Mouse (Mus musculus) mature B cell (primary cell): ENCODE measurements around the gene Pde4dip.

Source experiments
- in situ Hi-C: fragments of 300-500 bp; cut with MboI; formaldehyde crosslinking; loops from 2 replicates; pipeline ENCODE4 v1.14.3; 2019

Pde4dip gene

GRCm38 (mm10) chr3:97802297-97802696 lies 86.2 kb downstream of the Pde4dip start:
- in situ Hi-C loops = no loop called here

- in situ Hi-C loops = no loop called here
Measured at GRCm38 (mm10) chr3:97801178-97801699, 87.3 kb downstream of the Pde4dip start.

- in situ Hi-C loops = no loop called here
Measured at GRCm38 (mm10) chr3:97800657-97801056, 87.8 kb downstream of the Pde4dip start.

- in situ Hi-C loops = no loop called here
Measured at GRCm38 (mm10) chr3:97800004-97800403, 88.5 kb downstream of the Pde4dip start.

- in situ Hi-C loops = no loop called here
Measured at GRCm38 (mm10) chr3:97799267-97799666, 89.2 kb downstream of the Pde4dip start.

GRCm38 (mm10) chr3:97797371-97797770 lies 91.1 kb downstream of the Pde4dip start:
- in situ Hi-C loops = no loop called here

GRCm38 (mm10) chr3:97793995-97794394 lies 94.5 kb downstream of the Pde4dip start:
- in situ Hi-C loops = no loop called here

- in situ Hi-C loops = no loop called here
Measured at GRCm38 (mm10) chr3:97790150-97790549, 98.4 kb downstream of the Pde4dip start.

- in situ Hi-C loops = no loop called here
Measured at GRCm38 (mm10) chr3:97789317-97789716, 99.2 kb downstream of the Pde4dip start.

GRCm38 (mm10) chr3:97776195-97776594 lies 112.3 kb downstream of the Pde4dip start:
- in situ Hi-C loops = no loop called here

GRCm38 (mm10) chr3:97775742-97776141 lies 112.8 kb downstream of the Pde4dip start:
- in situ Hi-C loops = no loop called here

- in situ Hi-C loops = no loop called here
Measured at GRCm38 (mm10) chr3:97774861-97775260, 113.6 kb downstream of the Pde4dip start.

GRCm38 (mm10) chr3:97767771-97768762 lies 120.4 kb downstream of the Pde4dip start:
- in situ Hi-C loops = loop anchor here (10.0 kb wide), 1 partner anchor 107 kb away; no protein-coding TSS in a partner anchor

- in situ Hi-C loops = loop anchor here (10.0 kb wide), 1 partner anchor 108 kb away; no protein-coding TSS in a partner anchor
Measured at GRCm38 (mm10) chr3:97767041-97767770, 121.3 kb downstream of the Pde4dip start.

- in situ Hi-C loops = loop anchor here (10.0 kb wide), 1 partner anchor 108 kb away; no protein-coding TSS in a partner anchor
Measured at GRCm38 (mm10) chr3:97766459-97766858, 122.0 kb downstream of the Pde4dip start.

- in situ Hi-C loops = loop anchor here (10.0 kb wide), 1 partner anchor 111 kb away; no protein-coding TSS in a partner anchor
Measured at GRCm38 (mm10) chr3:97764152-97764551, 124.4 kb downstream of the Pde4dip start.

GRCm38 (mm10) chr3:97761951-97762350 lies 126.6 kb downstream of the Pde4dip start:
- in situ Hi-C loops = loop anchor here (10.0 kb wide), 1 partner anchor 113 kb away; no protein-coding TSS in a partner anchor

- in situ Hi-C loops = loop anchor here (10.0 kb wide), 1 partner anchor 114 kb away; no protein-coding TSS in a partner anchor
Measured at GRCm38 (mm10) chr3:97761168-97761567, 127.3 kb downstream of the Pde4dip start.

- in situ Hi-C loops = loop anchor here (10.0 kb wide), 1 partner anchor 115 kb away; no protein-coding TSS in a partner anchor
Measured at GRCm38 (mm10) chr3:97759846-97760245, 128.7 kb downstream of the Pde4dip start.

- in situ Hi-C loops = no loop called here
Measured at GRCm38 (mm10) chr3:97757501-97757900, 131.0 kb downstream of the Pde4dip start.

GRCm38 (mm10) chr3:97756283-97757074 lies 132.0 kb downstream of the Pde4dip start:
- in situ Hi-C loops = no loop called here
